ENCODE assay signal across 9 mouse cellular contexts in genomic region chr3:19059906-19060870, GRCm38 (mm10).
DNase-seq lines count a peak whose midpoint lies in the region; ATAC-seq lines count a peak whose summit lies in the region.
"Had no signal": no experiment of that assay in that cellular context is flagged by ENCODE, and none has a peak within 500 bp of the region (broad histone marks: within the 10 kb centered on the region; RNA-seq: fewer than 3 reads in every experiment).

No protein-coding gene starts in this region.

- no peak overlapping the region for H3K9ac ChIP-seq in forebrain, embryonic 12.5 days
- no peak overlapping the region for H3K9ac ChIP-seq in limb, embryonic 11.5 days (ENCODE audit: low read length)

- H3K9me3 ChIP-seq in forebrain, embryonic 12.5 days: no peaks in the 10 kb centered on the region
- H3K9me3 ChIP-seq in limb, embryonic 11.5 days (ENCODE audit: control insufficient read depth, low read length): no peaks in the 10 kb centered on the region

- no peak overlapping the region for H3K4me3 ChIP-seq in forebrain, embryonic 12.5 days (replicated peaks)
- no peak overlapping the region for H3K4me3 ChIP-seq in limb, embryonic 11.5 days (ENCODE audit: low read depth, low read length)

- peak; percentile 10 to 34 for DNase-seq in kidney, postnatal 4 days
- no peak for DNase-seq in kidney, adult 11 months
- DNase-seq in limb, embryonic 11.5 days (ENCODE audit: low spot score): peak; percentile 43
- DNase-seq in retina, embryonic 14.5 days (ENCODE audit: low spot score): peak; percentile 45
- DNase-seq in liver: no peak
- DNase-seq: adrenal gland, postnatal 36 days; lung, adult 2 months had no signal

- H3K27me3 ChIP-seq in forebrain, embryonic 12.5 days: peaks cover 11% of the 10 kb centered on the region
- H3K27me3 ChIP-seq in limb, embryonic 11.5 days (ENCODE audit: control insufficient read depth, insufficient read depth, low read length): no peaks in the 10 kb centered on the region

- WGBS in forebrain, embryonic 12.5 days: 18% methylated on average over 17 of the region's 17 CpGs
- WGBS in limb, embryonic 11.5 days: 39% methylated on average over 15 of the region's 17 CpGs

- H3K4me2 ChIP-seq in forebrain, embryonic 12.5 days: no peak overlapping the region
- no peak overlapping the region for H3K4me2 ChIP-seq in limb, embryonic 11.5 days (ENCODE audit: low read depth, severe bottlenecking)

- ATAC-seq in forebrain, embryonic 12.5 days (ENCODE audit: low FRiP score): peak; percentile 35; the same call in 1 of the 2 replicates
- ATAC-seq in limb, embryonic 11.5 days (ENCODE audit: insufficient number of reproducible peaks, low FRiP score, low TSS enrichment, low read depth): no peak
- no peak for ATAC-seq in megakaryocyte progenitor cell, adult 5-6 weeks (replicated peaks; ENCODE audit: poor library complexity)

- H3K4me1 ChIP-seq in forebrain, embryonic 12.5 days: peaks cover 10% of the 10 kb centered on the region
- no peaks in the 10 kb centered on the region for H3K4me1 ChIP-seq in limb, embryonic 11.5 days (ENCODE audit: control insufficient read depth, insufficient read depth, low read length)

- H3K27ac ChIP-seq in forebrain, embryonic 12.5 days: no peak overlapping the region
- H3K27ac ChIP-seq in limb, embryonic 11.5 days (replicated peaks; ENCODE audit: low read depth, low read length): no peak overlapping the region

- H3K36me3 ChIP-seq in forebrain, embryonic 12.5 days (replicated peaks): no peaks in the 10 kb centered on the region
- no peaks in the 10 kb centered on the region for H3K36me3 ChIP-seq in limb, embryonic 11.5 days (ENCODE audit: control insufficient read depth, insufficient read depth, low read length)

Comparison
In these comparisons a context has a peak if more than half of its experiments do, and no peak if none do; other contexts are left out.
1. DNase-seq: peak in kidney, postnatal 4 days (2 of 2), limb, embryonic 11.5 days (single experiment) and retina, embryonic 14.5 days (single experiment); none in kidney, adult 11 months (single experiment) and liver (single experiment).